Comparison of ENCODE assay signal across 12 mouse cellular contexts in genomic region chr12:101810515-101810914, GRCm38 (mm10). TPM values are rescaled to one million over a fixed set of nuclear protein-coding genes. Genes with fewer than 3 reads are reported as not detected.
DNase-seq lines count a peak whose midpoint lies in the region; ATAC-seq and TF ChIP-seq lines count a peak whose summit lies in the region.
"Had no signal": no experiment of that assay in that cellular context is flagged by ENCODE, and none has a peak within 500 bp of the region (broad histone marks: within the 10 kb centered on the region; RNA-seq: fewer than 3 reads in every experiment).

No protein-coding gene starts in this region.

- no peaks in the 10 kb centered on the region for H3K36me3 ChIP-seq in hindbrain, postnatal 0 days (ENCODE audit: insufficient read depth, low read length)
- no peaks in the 10 kb centered on the region for H3K36me3 ChIP-seq in hindbrain, embryonic 12.5 days
- H3K36me3 ChIP-seq in intestine, postnatal 0 days (ENCODE audit: control insufficient read depth, insufficient read depth) = peaks cover 5% of the 10 kb centered on the region; the same call in 1 of the 2 replicates
- H3K36me3 ChIP-seq: heart, embryonic 13.5 days; intestine, embryonic 15.5 days; liver, embryonic 15.5 days had no signal

- no peaks in the 10 kb centered on the region for H3K27me3 ChIP-seq in hindbrain, postnatal 0 days (ENCODE audit: insufficient read depth, low read length)
- H3K27me3 ChIP-seq in hindbrain, embryonic 12.5 days = no peaks in the 10 kb centered on the region
- no peaks in the 10 kb centered on the region for H3K27me3 ChIP-seq in cerebellum, adult 2 months (ENCODE audit: control insufficient read depth, insufficient read depth, low read length)
- H3K27me3 ChIP-seq in intestine, postnatal 0 days (replicated peaks; ENCODE audit: control insufficient read depth, insufficient read depth, low read length) = no peaks in the 10 kb centered on the region
- H3K27me3 ChIP-seq: embryonic facial prominence, embryonic 12.5 days; intestine, embryonic 15.5 days; liver, embryonic 15.5 days had no signal

- H3K27ac ChIP-seq in hindbrain, postnatal 0 days = no peak overlapping the region
- H3K27ac ChIP-seq in hindbrain, embryonic 12.5 days = no peak overlapping the region
- 0 out of 2 replicates have a peak overlapping the region, but pooled peaks have one; percentile 15 for H3K27ac ChIP-seq in cerebellum, adult 2 months (ENCODE audit: insufficient read depth, low read length)
- H3K27ac ChIP-seq in intestine, postnatal 0 days (ENCODE audit: low read depth, low read length) = no peak overlapping the region
- H3K27ac ChIP-seq: embryonic facial prominence, embryonic 12.5 days; heart, embryonic 13.5 days; intestine, embryonic 15.5 days; liver, embryonic 15.5 days had no signal

- H3K9ac ChIP-seq in hindbrain, postnatal 0 days (replicated peaks; ENCODE audit: low read length) = no peak overlapping the region
- H3K9ac ChIP-seq in hindbrain, embryonic 12.5 days = no peak overlapping the region
- H3K9ac ChIP-seq in intestine, postnatal 0 days (ENCODE audit: low read depth, low read length) = no peak overlapping the region
- H3K9ac ChIP-seq: embryonic facial prominence, embryonic 12.5 days; heart, embryonic 13.5 days; intestine, embryonic 15.5 days; liver, embryonic 15.5 days had no signal

- no peak for TF ChIP-seq CTCF in hindbrain, postnatal 0 days (IDR thresholded peaks at IDR 0.05; ENCODE audit: low read depth)
- no peak for TF ChIP-seq CTCF in brain, embryonic 14.5 days (IDR thresholded peaks at IDR 0.05; ENCODE audit: borderline replicate concordance, extremely low read depth, insufficient read depth, insufficient read length)
- TF ChIP-seq CTCF in cerebellum, adult 2 months (IDR thresholded peaks at IDR 0.05; ENCODE audit: borderline replicate concordance, insufficient read depth, low read depth, low read length) = no peak
- no peak for TF ChIP-seq CTCF in intestine, postnatal 0 days (IDR thresholded peaks at IDR 0.05; ENCODE audit: low read depth)

- WGBS in hindbrain, postnatal 0 days = 45% methylated on average over 2 of the region's 2 CpGs
- WGBS in hindbrain, embryonic 12.5 days = 88% methylated on average over 2 of the region's 2 CpGs
- 2% methylated on average over 2 of the region's 2 CpGs for WGBS in cerebellum, adult 2 months
- 82% methylated on average over 2 of the region's 2 CpGs for WGBS in intestine, postnatal 0 days

- H3K4me1 ChIP-seq in hindbrain, postnatal 0 days (ENCODE audit: insufficient read depth, low read length) = no peaks in the 10 kb centered on the region
- no peaks in the 10 kb centered on the region for H3K4me1 ChIP-seq in hindbrain, embryonic 12.5 days
- peaks cover 29% of the 10 kb centered on the region for H3K4me1 ChIP-seq in cerebellum, adult 2 months (ENCODE audit: control insufficient read depth, insufficient read depth, low read length)
- H3K4me1 ChIP-seq in intestine, postnatal 0 days (replicated peaks; ENCODE audit: control insufficient read depth, insufficient read depth, low read length) = no peaks in the 10 kb centered on the region
- H3K4me1 ChIP-seq: heart, embryonic 13.5 days; intestine, embryonic 15.5 days; liver, embryonic 15.5 days had no signal

- no peaks in the 10 kb centered on the region for H3K9me3 ChIP-seq in hindbrain, postnatal 0 days (ENCODE audit: low read length)
- no peaks in the 10 kb centered on the region for H3K9me3 ChIP-seq in hindbrain, embryonic 12.5 days (replicated peaks)
- H3K9me3 ChIP-seq in intestine, postnatal 0 days (ENCODE audit: control insufficient read depth) = no peaks in the 10 kb centered on the region
- H3K9me3 ChIP-seq: embryonic facial prominence, embryonic 12.5 days; heart, embryonic 13.5 days; intestine, embryonic 15.5 days; liver, embryonic 15.5 days had no signal

- peak; percentile 10 for DNase-seq in hindbrain, postnatal 0 days (ENCODE audit: low spot score)
- peak; percentile 8 for DNase-seq in brain, embryonic 14.5 days (ENCODE audit: low read depth)
- DNase-seq in cerebellum, adult 2 months = peak; percentile 84 to 91
- DNase-seq in gastrocnemius, postnatal 10 days = peak; percentile 62
- no peak for DNase-seq in kidney, adult 9 months

- no peak overlapping the region for H3K4me2 ChIP-seq in hindbrain, postnatal 0 days (ENCODE audit: low read depth, low read length)
- H3K4me2 ChIP-seq in hindbrain, embryonic 12.5 days (replicated peaks) = no peak overlapping the region
- no peak overlapping the region for H3K4me2 ChIP-seq in intestine, postnatal 0 days (replicated peaks; ENCODE audit: low read depth)
- H3K4me2 ChIP-seq: embryonic facial prominence, embryonic 12.5 days; heart, embryonic 13.5 days; intestine, embryonic 15.5 days; liver, embryonic 15.5 days had no signal

- peak; percentile 67; the same call in 1 of the 2 replicates for ATAC-seq in hindbrain, postnatal 0 days
- ATAC-seq in hindbrain, embryonic 12.5 days (ENCODE audit: low FRiP score) = no peak
- no peak for ATAC-seq in intestine, postnatal 0 days
- ATAC-seq: forebrain, embryonic 14.5 days; intestine, embryonic 15.5 days had no signal

- H3K4me3 ChIP-seq in hindbrain, postnatal 0 days (ENCODE audit: low read length) = no peak overlapping the region
- no peak overlapping the region for H3K4me3 ChIP-seq in hindbrain, embryonic 12.5 days
- no peak overlapping the region for H3K4me3 ChIP-seq in cerebellum, adult 2 months (replicated peaks; ENCODE audit: insufficient read depth, low read depth, low read length)
- no peak overlapping the region for H3K4me3 ChIP-seq in intestine, postnatal 0 days (ENCODE audit: low read depth, low read length)
- H3K4me3 ChIP-seq: embryonic facial prominence, embryonic 12.5 days; heart, embryonic 13.5 days; intestine, embryonic 15.5 days; liver, embryonic 15.5 days had no signal

- TF ChIP-seq POLR2A in brain, embryonic 14.5 days (IDR thresholded peaks at IDR 0.05; ENCODE audit: borderline replicate concordance, extremely low read depth, insufficient read depth, insufficient read length, poor library complexity, severe bottlenecking) = no peak
- TF ChIP-seq POLR2A in cerebellum, adult 2 months (IDR thresholded peaks at IDR 0.05; ENCODE audit: borderline replicate concordance, insufficient read depth, low read length) = no peak

RNA-seq across cellular contexts. Expression of gene Fbln5, which starts 8.3 kb away (rescaled TPM):
- total RNA-seq in hindbrain, postnatal 0 days (2014; rRNA removed) = 7.8 and 16.8 TPM in 2 replicates
- polyA plus RNA-seq in hindbrain, postnatal 0 days (2015; fragmentation: Nextera tagmentation; extraction: Ambion mirVana) = 21.8 and 23.5 TPM in 2 replicates
- polyA plus RNA-seq in hindbrain, embryonic 12.5 days (2016; fragmentation: Nextera tagmentation; extraction: Ambion mirVana) = 24.4 and 30.6 TPM in 2 replicates
- polyA plus RNA-seq in brain, embryonic 14.5 days (2012; rRNA removed) = 6.4 and 9.2 TPM in 2 replicates
- 8.2 and 8.9 TPM in 2 replicates for polyA plus RNA-seq in cerebellum, adult 2 months (2012; rRNA removed)
- total RNA-seq in gastrocnemius, postnatal 10 days (2021) = 10 to 100 TPM; 47.8 to 56.1 TPM
- 38.1 and 39.0 TPM in 2 replicates for polyA plus RNA-seq in intestine, postnatal 0 days (2015; fragmentation: Nextera tagmentation; extraction: Ambion mirVana)
